Mouse (Mus musculus): Measurements from ENCODE around the gene Bcl3. TPM values are rescaled to one million over a fixed set of nuclear protein-coding genes. Genes with fewer than 3 reads are reported as not detected.

The Bcl3 gene
- polyA plus RNA-seq, 1 experiment from 2014 or later = 1.0 TPM

- Histone ChIP-seq H3K9me3 (replicated peaks; ENCODE audit: control insufficient read depth, low read length) (no peaks in the 10 kb centered on the region), H3K27me3 (ENCODE audit: control insufficient read depth, insufficient read depth, low read length) (peaks cover 3% of the 10 kb centered on the region; the same call in 1 of the 2 replicates), H3K9ac (ENCODE audit: low read depth, low read length) (peak overlapping the region; percentile 65), H3K27ac (ENCODE audit: low read depth, low read length) (no peak overlapping the region), H3K36me3 (ENCODE audit: control insufficient read depth, insufficient read depth, low read length) (no peaks in the 10 kb centered on the region), H3K4me3 (ENCODE audit: low read depth, low read length) (peak overlapping the region; percentile 36), H3K4me1 (ENCODE audit: control insufficient read depth, insufficient read depth, low read length) (no peaks in the 10 kb centered on the region), H3K4me2 (peak overlapping the region; percentile 71)
- 1% methylated on average over 19 of the region's 19 CpGs for WGBS (ENCODE audit: insufficient replicate concordance)
- ATAC-seq (replicated peaks; ENCODE audit: insufficient number of reproducible peaks, low FRiP score, low TSS enrichment) = peak; percentile 40; the same call in 1 of the 2 replicates
These were observed 32.6 kb downstream of the Bcl3 start for GRCm38 (mm10) chr7:19789904-19790347.

GRCm38 (mm10) chr7:19785874-19786458, 36.6 kb downstream of the Bcl3 start:
- H3K4me3 ChIP-seq (ENCODE audit: low read depth, low read length) = no peak overlapping the region
- H3K27ac ChIP-seq (ENCODE audit: low read depth, low read length) = no peak overlapping the region
- H3K4me1 ChIP-seq (ENCODE audit: control insufficient read depth, insufficient read depth, low read length) = no peaks in the 10 kb centered on the region
- H3K4me2 ChIP-seq = no peak overlapping the region
- WGBS (ENCODE audit: insufficient replicate concordance) = 42% methylated on average over 12 of the region's 12 CpGs
- no peaks in the 10 kb centered on the region for H3K36me3 ChIP-seq (ENCODE audit: control insufficient read depth, insufficient read depth, low read length)
- ATAC-seq (replicated peaks; ENCODE audit: insufficient number of reproducible peaks, low FRiP score, low TSS enrichment) = no peak
- no peaks in the 10 kb centered on the region for H3K9me3 ChIP-seq (replicated peaks; ENCODE audit: control insufficient read depth, low read length)
- peaks cover 3% of the 10 kb centered on the region; the same call in 1 of the 2 replicates for H3K27me3 ChIP-seq (ENCODE audit: control insufficient read depth, insufficient read depth, low read length)
- H3K9ac ChIP-seq (ENCODE audit: low read depth, low read length) = no peak overlapping the region

DNA sequence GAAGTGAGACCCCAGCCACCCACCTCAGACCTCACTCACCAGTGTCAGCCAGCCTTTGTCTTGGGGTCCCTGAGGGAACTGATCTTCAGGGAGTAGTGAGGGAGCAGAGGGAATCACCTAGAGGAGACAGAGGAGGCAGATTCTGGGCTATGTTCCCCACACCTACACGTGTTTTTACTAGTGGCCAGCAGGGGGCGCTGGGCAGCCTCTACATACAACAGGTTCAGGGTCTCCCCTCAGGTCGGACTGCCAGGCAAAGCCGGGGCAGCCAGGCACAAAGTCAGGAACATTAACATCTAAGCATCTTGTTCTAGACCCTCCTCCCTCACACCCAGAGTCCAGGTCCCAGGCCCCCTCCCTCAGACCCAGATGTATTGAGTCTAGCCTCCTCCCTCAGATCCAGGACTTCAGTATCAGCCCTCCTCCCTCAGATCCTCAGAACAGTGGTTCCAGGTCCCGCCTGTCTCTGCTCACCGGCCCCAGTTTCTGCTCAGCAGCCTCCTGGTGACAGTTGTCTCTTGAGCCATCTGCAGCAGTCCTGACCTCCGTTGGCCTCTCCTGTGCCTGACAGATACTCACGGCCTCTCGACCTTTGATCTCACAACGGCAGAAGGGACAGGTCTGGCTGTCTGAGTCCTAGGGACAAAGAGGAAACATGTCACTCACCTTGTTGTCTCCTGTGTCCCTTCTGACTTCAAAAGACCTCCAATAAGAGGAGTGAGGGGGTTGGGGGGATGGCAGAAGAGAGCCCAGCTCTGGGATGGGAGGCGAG, 37.6 kb downstream of the Bcl3 start:
- no peak overlapping the region for H3K4me2 ChIP-seq
- no peaks in the 10 kb centered on the region for H3K27me3 ChIP-seq (ENCODE audit: control insufficient read depth, insufficient read depth, low read length)
- H3K27ac ChIP-seq (ENCODE audit: low read depth, low read length) = no peak overlapping the region
- no peak overlapping the region for H3K4me3 ChIP-seq (ENCODE audit: low read depth, low read length)
- no peaks in the 10 kb centered on the region for H3K4me1 ChIP-seq (ENCODE audit: control insufficient read depth, insufficient read depth, low read length)
- ATAC-seq (replicated peaks; ENCODE audit: insufficient number of reproducible peaks, low FRiP score, low TSS enrichment) = no peak
- WGBS (ENCODE audit: insufficient replicate concordance) = 21% methylated on average over 11 of the region's 11 CpGs
- no peaks in the 10 kb centered on the region for H3K9me3 ChIP-seq (replicated peaks; ENCODE audit: control insufficient read depth, low read length)
- H3K36me3 ChIP-seq (ENCODE audit: control insufficient read depth, insufficient read depth, low read length) = no peaks in the 10 kb centered on the region
- H3K9ac ChIP-seq (ENCODE audit: low read depth, low read length) = no peak overlapping the region

GRCm38 (mm10) chr7:19783630-19784029, 38.9 kb downstream of the Bcl3 start:
- Histone ChIP-seq H3K9ac (ENCODE audit: low read depth, low read length) (no peak overlapping the region), H3K27ac (ENCODE audit: low read depth, low read length) (no peak overlapping the region), H3K27me3 (ENCODE audit: control insufficient read depth, insufficient read depth, low read length) (no peaks in the 10 kb centered on the region), H3K9me3 (replicated peaks; ENCODE audit: control insufficient read depth, low read length) (0 out of 2 replicates have a peak, but pooled peaks cover 2% of the 10 kb centered on the region), H3K4me3 (ENCODE audit: low read depth, low read length) (no peak overlapping the region), H3K4me2 (no peak overlapping the region), H3K4me1 (ENCODE audit: control insufficient read depth, insufficient read depth, low read length) (no peaks in the 10 kb centered on the region), H3K36me3 (ENCODE audit: control insufficient read depth, insufficient read depth, low read length) (no peaks in the 10 kb centered on the region)
- 74% methylated on average over 8 of the region's 8 CpGs for whole genome bisulfite sequencing (ENCODE audit: insufficient replicate concordance)
- no peak for ATAC-seq (replicated peaks; ENCODE audit: insufficient number of reproducible peaks, low FRiP score, low TSS enrichment)

- WGBS (ENCODE audit: insufficient replicate concordance) = 79% methylated on average over 4 of the region's 4 CpGs
- H3K36me3 ChIP-seq (ENCODE audit: control insufficient read depth, insufficient read depth, low read length) = no peaks in the 10 kb centered on the region
- H3K4me2 ChIP-seq = no peak overlapping the region
- no peak overlapping the region for H3K9ac ChIP-seq (ENCODE audit: low read depth, low read length)
- no peak for ATAC-seq (replicated peaks; ENCODE audit: insufficient number of reproducible peaks, low FRiP score, low TSS enrichment)
- 0 out of 2 replicates have a peak, but pooled peaks cover 2% of the 10 kb centered on the region for H3K9me3 ChIP-seq (replicated peaks; ENCODE audit: control insufficient read depth, low read length)
- H3K27ac ChIP-seq (ENCODE audit: low read depth, low read length) = no peak overlapping the region
- H3K4me3 ChIP-seq (ENCODE audit: low read depth, low read length) = no peak overlapping the region
- H3K27me3 ChIP-seq (ENCODE audit: control insufficient read depth, insufficient read depth, low read length) = no peaks in the 10 kb centered on the region
- H3K4me1 ChIP-seq (ENCODE audit: control insufficient read depth, insufficient read depth, low read length) = no peaks in the 10 kb centered on the region
These were observed 39.9 kb downstream of the Bcl3 start for GRCm38 (mm10) chr7:19782645-19783044.

DNA sequence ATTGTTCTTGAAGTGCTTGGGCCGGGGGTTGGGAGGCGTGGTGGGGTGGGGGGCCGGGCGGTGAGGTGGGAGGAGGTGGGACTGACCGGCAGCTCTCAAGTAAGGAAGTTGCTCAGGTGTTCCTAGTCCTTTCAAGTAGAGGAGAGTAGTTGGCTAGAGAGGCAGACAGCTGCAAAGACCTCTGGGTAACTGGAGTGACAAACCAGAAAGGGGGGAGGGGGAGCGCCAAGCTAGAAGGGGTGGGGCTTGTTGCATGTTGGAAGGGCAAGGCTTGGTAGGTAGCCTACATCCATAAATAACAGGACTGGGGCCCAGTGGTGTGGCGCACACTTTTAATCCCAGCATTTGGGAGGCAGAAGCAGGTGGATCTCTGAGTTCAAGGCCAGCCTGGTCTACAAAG, 40.8 kb downstream of the Bcl3 start:
- Histone ChIP-seq H3K36me3 (ENCODE audit: control insufficient read depth, insufficient read depth, low read length) (no peaks in the 10 kb centered on the region), H3K27ac (ENCODE audit: low read depth, low read length) (no peak overlapping the region), H3K9me3 (replicated peaks; ENCODE audit: control insufficient read depth, low read length) (0 out of 2 replicates have a peak, but pooled peaks cover 2% of the 10 kb centered on the region), H3K4me2 (no peak overlapping the region), H3K27me3 (ENCODE audit: control insufficient read depth, insufficient read depth, low read length) (no peaks in the 10 kb centered on the region), H3K4me1 (ENCODE audit: control insufficient read depth, insufficient read depth, low read length) (no peaks in the 10 kb centered on the region), H3K9ac (ENCODE audit: low read depth, low read length) (no peak overlapping the region), H3K4me3 (ENCODE audit: low read depth, low read length) (no peak overlapping the region)
- no peak for ATAC-seq (replicated peaks; ENCODE audit: insufficient number of reproducible peaks, low FRiP score, low TSS enrichment)
- 84% methylated on average over 7 of the region's 7 CpGs for WGBS (ENCODE audit: insufficient replicate concordance)

- no peak overlapping the region for H3K27ac ChIP-seq (ENCODE audit: low read depth, low read length)
- no peaks in the 10 kb centered on the region for H3K27me3 ChIP-seq (ENCODE audit: control insufficient read depth, insufficient read depth, low read length)
- H3K9ac ChIP-seq (ENCODE audit: low read depth, low read length) = no peak overlapping the region
- H3K4me2 ChIP-seq = no peak overlapping the region
- 76% methylated on average over 4 of the region's 4 CpGs for WGBS (ENCODE audit: insufficient replicate concordance)
- no peak overlapping the region for H3K4me3 ChIP-seq (ENCODE audit: low read depth, low read length)
- no peaks in the 10 kb centered on the region for H3K4me1 ChIP-seq (ENCODE audit: control insufficient read depth, insufficient read depth, low read length)
- 0 out of 2 replicates have a peak, but pooled peaks cover 2% of the 10 kb centered on the region for H3K9me3 ChIP-seq (replicated peaks; ENCODE audit: control insufficient read depth, low read length)
- no peak for ATAC-seq (replicated peaks; ENCODE audit: insufficient number of reproducible peaks, low FRiP score, low TSS enrichment)
- H3K36me3 ChIP-seq (ENCODE audit: control insufficient read depth, insufficient read depth, low read length) = no peaks in the 10 kb centered on the region
These were observed 42.7 kb downstream of the Bcl3 start for GRCm38 (mm10) chr7:19779903-19780302.

DNA sequence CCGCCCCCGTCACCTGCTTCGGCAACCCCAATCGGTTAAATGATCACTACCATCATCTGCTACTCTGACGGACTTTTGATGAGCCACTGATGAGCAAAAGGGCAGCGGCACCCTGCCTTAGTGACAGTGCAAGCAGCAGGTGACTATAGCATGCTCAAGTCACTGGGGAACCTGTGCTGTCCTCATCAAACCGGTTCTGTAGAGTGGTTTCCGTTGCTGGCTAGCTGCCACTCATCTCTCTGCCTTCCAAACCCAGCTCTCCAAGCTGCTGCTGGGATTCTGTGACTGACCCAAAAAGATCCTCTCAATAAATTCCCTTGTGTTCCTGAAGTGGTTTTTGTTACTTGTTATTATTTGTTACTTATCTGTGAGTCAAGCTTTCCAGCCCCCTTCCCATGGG, 43.9 kb downstream of the Bcl3 start:
- Histone ChIP-seq H3K27me3 (ENCODE audit: control insufficient read depth, insufficient read depth, low read length) (no peaks in the 10 kb centered on the region), H3K9ac (ENCODE audit: low read depth, low read length) (no peak overlapping the region), H3K36me3 (ENCODE audit: control insufficient read depth, insufficient read depth, low read length) (no peaks in the 10 kb centered on the region), H3K4me3 (ENCODE audit: low read depth, low read length) (no peak overlapping the region), H3K27ac (ENCODE audit: low read depth, low read length) (no peak overlapping the region), H3K4me1 (ENCODE audit: control insufficient read depth, insufficient read depth, low read length) (no peaks in the 10 kb centered on the region), H3K4me2 (no peak overlapping the region), H3K9me3 (replicated peaks; ENCODE audit: control insufficient read depth, low read length) (0 out of 2 replicates have a peak, but pooled peaks cover 2% of the 10 kb centered on the region)
- WGBS (ENCODE audit: insufficient replicate concordance) = 85% methylated on average over 8 of the region's 8 CpGs
- ATAC-seq (replicated peaks; ENCODE audit: insufficient number of reproducible peaks, low FRiP score, low TSS enrichment) = no peak
